Mouse (Mus musculus) CH12.LX (cell line): Measurements from ENCODE around the gene Zfp46.

Experiments
- CTCF ChIP-seq, 2 experiments: IDR thresholded peaks in 1 of 2; conservative IDR thresholded peaks in 1 of 2; 2 replicates each; pipeline ENCODE4 v1.5.1; 2011 to 2012; ENCODE audit warnings: low read depth in 2 of 2, low read length in 2 of 2, improper control_type of control experiment in 1 of 2, inconsistent platforms in 1 of 2, mild to moderate bottlenecking in 1 of 2, moderate library complexity in 1 of 2
- MYC ChIP-seq: IDR thresholded peaks from 2 replicates; pipeline ENCODE4 v1.6.1; 2011; ENCODE audit warnings: low read depth, mild to moderate bottlenecking, improper control_type of control experiment, low read length
- RCOR1 ChIP-seq: conservative IDR thresholded peaks from 2 replicates; pipeline ENCODE4 v1.6.1; 2012; ENCODE audit warnings: low read depth, mild to moderate bottlenecking, inconsistent platforms, low read length, improper control_type of control experiment

DNA sequence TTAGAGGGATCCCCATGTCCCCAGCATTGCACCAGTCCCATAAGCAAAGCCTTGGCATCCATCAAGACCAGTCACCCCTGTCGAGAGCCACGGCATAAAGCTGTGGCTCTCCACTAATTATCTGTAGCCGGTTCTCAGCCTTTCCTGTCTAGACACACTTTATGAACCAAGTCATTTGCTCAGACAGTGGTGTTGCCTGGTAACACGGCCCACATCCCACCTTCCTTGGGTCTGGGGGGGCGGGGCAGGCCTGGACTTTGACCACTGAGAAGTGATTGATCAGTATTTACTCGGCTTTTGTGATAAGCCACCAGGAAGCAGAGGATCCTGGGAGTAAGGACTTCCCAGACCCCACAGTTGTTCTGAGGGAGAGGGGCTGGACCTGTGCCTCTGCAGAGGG lies 28.6 kb upstream of the Zfp46 start:
- no peak for TF ChIP-seq RCOR1
- no peak for TF ChIP-seq CTCF (conservative IDR thresholded peaks at IDR 0.05 in 1 of 2, IDR thresholded peaks at IDR 0.05 in 1 of 2; ENCODE audit: low read depth in 2 of 2, low read length in 2 of 2)
- TF ChIP-seq MYC = no peak
